Mouse (Mus musculus): ENCODE data around the gene Sec31b. TPM values are rescaled to one million over a fixed set of nuclear protein-coding genes. Genes with fewer than 3 reads are reported as not detected.
A peak's percentile ranks its signal among the peaks of the same experiment; 100 is the strongest.

Gene Sec31b
- polyA plus RNA-seq, 1 experiment from 2014 or later: 0.38 TPM

GRCm38 (mm10) chr19:44530018-44530417, 15.6 kb downstream of the Sec31b start:
- H3K4me3 ChIP-seq: no peak overlapping the region
- no peaks in the 10 kb centered on the region for H3K9me3 ChIP-seq
- no peak overlapping the region for H3K27ac ChIP-seq
- WGBS: 77% methylated on average over 6 of the region's 6 CpGs
- no peaks in the 10 kb centered on the region for H3K4me1 ChIP-seq
- H3K9ac ChIP-seq: no peak overlapping the region
- no peaks in the 10 kb centered on the region for H3K36me3 ChIP-seq
- H3K27me3 ChIP-seq: 0 out of 2 replicates have a peak, but pooled peaks cover 5% of the 10 kb centered on the region
- no peak for ATAC-seq (ENCODE audit: insufficient number of reproducible peaks, insufficient read depth, low FRiP score, low TSS enrichment)
- no peak overlapping the region for H3K4me2 ChIP-seq (replicated peaks)

- Histone ChIP-seq H3K4me1 (no peaks in the 10 kb centered on the region), H3K4me2 (replicated peaks) (no peak overlapping the region), H3K9ac (no peak overlapping the region), H3K4me3 (no peak overlapping the region), H3K36me3 (no peaks in the 10 kb centered on the region), H3K27me3 (no peaks in the 10 kb centered on the region), H3K27ac (no peak overlapping the region), H3K9me3 (no peaks in the 10 kb centered on the region)
- no peak for ATAC-seq (ENCODE audit: insufficient number of reproducible peaks, insufficient read depth, low FRiP score, low TSS enrichment)
- WGBS: 81% methylated on average over 9 of the region's 9 CpGs
Measured at GRCm38 (mm10) chr19:44525551-44526205, 20.0 kb downstream of the Sec31b start.

GRCm38 (mm10) chr19:44519152-44519551, 26.5 kb downstream of the Sec31b start:
- no peak for ATAC-seq (ENCODE audit: insufficient number of reproducible peaks, insufficient read depth, low FRiP score, low TSS enrichment)
- Histone ChIP-seq H3K27ac (no peak overlapping the region), H3K9me3 (no peaks in the 10 kb centered on the region), H3K9ac (no peak overlapping the region), H3K36me3 (no peaks in the 10 kb centered on the region), H3K27me3 (peaks cover 54% of the 10 kb centered on the region), H3K4me1 (peaks cover 8% of the 10 kb centered on the region; the same call in 1 of the 2 replicates), H3K4me3 (no peak overlapping the region), H3K4me2 (replicated peaks) (no peak overlapping the region)
- 19% methylated on average over 7 of the region's 7 CpGs for WGBS

GRCm38 (mm10) chr19:44517996-44518768, 27.5 kb downstream of the Sec31b start:
- Histone ChIP-seq H3K27ac (no peak overlapping the region), H3K36me3 (no peaks in the 10 kb centered on the region), H3K4me1 (peaks cover 10% of the 10 kb centered on the region), H3K27me3 (peaks cover 64% of the 10 kb centered on the region), H3K4me2 (replicated peaks) (no peak overlapping the region), H3K9ac (no peak overlapping the region), H3K9me3 (no peaks in the 10 kb centered on the region), H3K4me3 (no peak overlapping the region)
- WGBS: 49% methylated on average over 12 of the region's 12 CpGs
- no peak for ATAC-seq (ENCODE audit: insufficient number of reproducible peaks, insufficient read depth, low FRiP score, low TSS enrichment)

- peaks cover 87% of the 10 kb centered on the region for H3K27me3 ChIP-seq
- H3K4me3 ChIP-seq: no peak overlapping the region
- no peak overlapping the region for H3K4me2 ChIP-seq (replicated peaks)
- no peak overlapping the region for H3K27ac ChIP-seq
- WGBS: 43% methylated on average over 6 of the region's 6 CpGs
- no peak for ATAC-seq (ENCODE audit: insufficient number of reproducible peaks, insufficient read depth, low FRiP score, low TSS enrichment)
- peaks cover 27% of the 10 kb centered on the region for H3K4me1 ChIP-seq
- no peaks in the 10 kb centered on the region for H3K9me3 ChIP-seq
- no peaks in the 10 kb centered on the region for H3K36me3 ChIP-seq
- H3K9ac ChIP-seq: no peak overlapping the region
Measured at GRCm38 (mm10) chr19:44515769-44516168, 29.9 kb downstream of the Sec31b start.

- Histone ChIP-seq H3K4me2 (replicated peaks) (no peak overlapping the region), H3K36me3 (no peaks in the 10 kb centered on the region), H3K4me1 (peaks cover 31% of the 10 kb centered on the region), H3K9ac (no peak overlapping the region), H3K27ac (no peak overlapping the region), H3K9me3 (no peaks in the 10 kb centered on the region), H3K4me3 (no peak overlapping the region), H3K27me3 (peaks cover 94% of the 10 kb centered on the region)
- no peak for ATAC-seq (ENCODE audit: insufficient number of reproducible peaks, insufficient read depth, low FRiP score, low TSS enrichment)
- 9% methylated on average over 14 of the region's 14 CpGs for WGBS
Measured at GRCm38 (mm10) chr19:44514521-44515451, 30.9 kb downstream of the Sec31b start.

- H3K4me3 ChIP-seq: no peak overlapping the region
- peaks cover 31% of the 10 kb centered on the region for H3K4me1 ChIP-seq
- no peak overlapping the region for H3K27ac ChIP-seq
- H3K4me2 ChIP-seq (replicated peaks): no peak overlapping the region
- no peaks in the 10 kb centered on the region for H3K36me3 ChIP-seq
- no peak overlapping the region for H3K9ac ChIP-seq
- no peaks in the 10 kb centered on the region for H3K9me3 ChIP-seq
- ATAC-seq (ENCODE audit: insufficient number of reproducible peaks, insufficient read depth, low FRiP score, low TSS enrichment): no peak
- H3K27me3 ChIP-seq: peaks cover 98% of the 10 kb centered on the region
- WGBS: 17% methylated on average over 7 of the region's 7 CpGs
Measured at GRCm38 (mm10) chr19:44513921-44514482, 31.7 kb downstream of the Sec31b start.

GRCm38 (mm10) chr19:44513054-44513833, 32.4 kb downstream of the Sec31b start:
- peaks cover 96% of the 10 kb centered on the region for H3K27me3 ChIP-seq
- H3K4me3 ChIP-seq: no peak overlapping the region
- H3K9me3 ChIP-seq: no peaks in the 10 kb centered on the region
- WGBS: 11% methylated on average over 11 of the region's 11 CpGs
- H3K9ac ChIP-seq: no peak overlapping the region
- no peak overlapping the region for H3K4me2 ChIP-seq (replicated peaks)
- ATAC-seq (ENCODE audit: insufficient number of reproducible peaks, insufficient read depth, low FRiP score, low TSS enrichment): no peak
- H3K27ac ChIP-seq: no peak overlapping the region
- no peaks in the 10 kb centered on the region for H3K36me3 ChIP-seq
- peaks cover 31% of the 10 kb centered on the region for H3K4me1 ChIP-seq

GRCm38 (mm10) chr19:44512601-44513000, 33.1 kb downstream of the Sec31b start:
- 20% methylated on average over 5 of the region's 5 CpGs for WGBS
- no peak overlapping the region for H3K4me3 ChIP-seq
- H3K27me3 ChIP-seq: peaks cover 89% of the 10 kb centered on the region
- no peaks in the 10 kb centered on the region for H3K36me3 ChIP-seq
- no peak for ATAC-seq (ENCODE audit: insufficient number of reproducible peaks, insufficient read depth, low FRiP score, low TSS enrichment)
- H3K4me1 ChIP-seq: peaks cover 31% of the 10 kb centered on the region
- H3K4me2 ChIP-seq (replicated peaks): no peak overlapping the region
- H3K9me3 ChIP-seq: no peaks in the 10 kb centered on the region
- H3K27ac ChIP-seq: no peak overlapping the region
- H3K9ac ChIP-seq: no peak overlapping the region

- Histone ChIP-seq H3K27ac (no peak overlapping the region), H3K9ac (peak overlapping the region; percentile 31; the same call in 1 of the 2 replicates), H3K4me1 (peaks cover 31% of the 10 kb centered on the region), H3K36me3 (no peaks in the 10 kb centered on the region), H3K9me3 (no peaks in the 10 kb centered on the region), H3K4me3 (peak overlapping the region; percentile 43), H3K27me3 (peaks cover 88% of the 10 kb centered on the region), H3K4me2 (replicated peaks) (peak overlapping the region; percentile 89)
- WGBS: under 1% methylated on average over 66 of the region's 66 CpGs
- ATAC-seq (ENCODE audit: insufficient number of reproducible peaks, insufficient read depth, low FRiP score, low TSS enrichment): no peak; the same call in 1 of the 2 replicates
Measured at GRCm38 (mm10) chr19:44511451-44512231, 34.0 kb downstream of the Sec31b start.

Measured in embryonic facial prominence, embryonic 12.5 days (tissue).